Mouse (Mus musculus): ENCODE data around the gene Fancm.
"Not testable (repeated sequence)": the region's sequence is repeated elsewhere in the genome, so short reads cannot be mapped to it uniquely, and the experiment has no call there.

The Fancm gene

GRCm38 (mm10) chr12:65119451-65119850 lies 44.0 kb downstream of the Fancm start:
- DNase-seq (ENCODE audit: low spot score in 2 of 2): no peak

- not testable (repeated sequence) for DNase-seq (ENCODE audit: low spot score in 2 of 2)
These were observed 60.7 kb downstream of the Fancm start for GRCm38 (mm10) chr12:65136121-65136520.

- DNase-seq (ENCODE audit: low spot score in 2 of 2): peak; percentile 94 to 96
These were observed 96.9 kb downstream of the Fancm start, which contains the start of gene Mis18bp1 for GRCm38 (mm10) chr12:65172021-65172951. Mis18bp1 (minus strand) TSS chr12:65172604.

- DNase-seq (ENCODE audit: low spot score in 2 of 2): peak; percentile 51 to 63
These were observed 97.6 kb downstream of the Fancm start for GRCm38 (mm10) chr12:65172959-65173358.

- DNase-seq (ENCODE audit: low spot score in 2 of 2): no peak
These were observed 98.3 kb downstream of the Fancm start for GRCm38 (mm10) chr12:65173736-65174135.

Measured in right cerebral cortex, adult 2 months (tissue).